Mouse (Mus musculus) 3134 (cell line): ENCODE data around the gene Nr5a2.

Source experiments
- DNase-seq: peaks from one replicate; pipeline ENCODE4 v3.0.0-alpha.2; 2011; ENCODE audit warnings: low spot score; ENCODE audit not compliant: insufficient read length; ENCODE audit errors: extremely low read depth

Gene Nr5a2

DNA sequence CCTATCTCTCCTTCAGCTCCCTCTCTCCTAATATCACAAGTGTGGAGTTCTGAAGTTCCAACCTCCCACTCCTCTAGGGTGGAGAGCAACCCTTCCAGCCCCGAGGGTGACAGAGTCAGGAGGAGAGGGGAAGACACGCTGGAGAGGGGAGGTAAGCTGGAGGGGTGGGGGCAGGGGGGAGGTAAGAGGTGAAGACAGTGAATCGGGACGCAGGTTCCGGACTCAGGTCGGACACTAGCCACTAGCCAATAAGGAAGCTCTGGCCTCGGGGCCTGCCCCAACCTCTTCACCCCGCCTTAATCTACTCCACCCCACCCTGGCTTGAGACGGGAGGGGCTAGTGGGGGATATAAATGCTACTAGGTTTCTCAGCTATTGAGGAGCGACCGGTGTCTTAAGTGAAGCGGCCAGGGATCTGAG lies 10.9 kb downstream of the Nr5a2 start:
- DNase-seq = no peak

DNA sequence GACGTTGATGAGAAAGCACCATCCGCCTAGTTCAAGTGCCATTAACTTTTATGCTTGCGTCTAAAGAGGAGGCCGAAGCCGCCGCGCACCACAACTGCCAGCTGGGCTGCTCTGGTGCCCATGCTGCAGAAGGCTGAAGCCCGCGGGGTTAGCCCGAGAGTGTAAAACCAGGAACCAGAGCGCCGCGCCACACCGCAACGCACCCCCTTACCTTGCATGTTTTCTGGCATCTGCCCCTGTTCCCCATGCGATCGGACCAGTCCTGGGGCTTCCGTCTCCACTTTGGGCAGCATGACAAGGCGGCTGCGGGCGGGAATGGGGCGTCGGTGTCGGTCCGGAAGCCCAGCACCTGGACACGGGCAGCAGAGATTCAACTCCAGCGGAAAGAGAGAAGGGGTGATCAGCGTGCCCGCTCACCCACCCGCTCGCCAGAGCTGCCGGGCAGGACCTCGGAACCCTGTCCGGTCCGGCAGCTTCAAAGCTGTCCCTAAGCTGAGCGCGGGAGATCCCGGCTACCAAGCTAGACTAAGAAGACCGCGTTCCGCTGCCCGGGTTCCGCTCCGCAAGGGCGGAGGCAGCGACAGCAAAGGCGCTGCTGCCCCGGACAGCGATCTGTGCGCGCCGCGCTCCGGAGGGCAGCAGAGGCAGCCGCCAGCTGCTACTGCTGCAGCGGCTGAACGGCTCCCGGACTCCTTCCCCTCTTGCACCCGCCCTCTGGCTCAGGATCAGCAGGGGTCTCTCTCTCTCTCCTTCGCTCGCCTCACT lies 11.6 kb downstream of the Nr5a2 start:
- peak; percentile 11 for DNase-seq

- no peak for DNase-seq
Measured at GRCm38 (mm10) chr1:136948127-136948422, 12.2 kb downstream of the Nr5a2 start.

- DNase-seq = no peak
Measured at GRCm38 (mm10) chr1:136947394-136948126, 12.7 kb downstream of the Nr5a2 start.

DNA sequence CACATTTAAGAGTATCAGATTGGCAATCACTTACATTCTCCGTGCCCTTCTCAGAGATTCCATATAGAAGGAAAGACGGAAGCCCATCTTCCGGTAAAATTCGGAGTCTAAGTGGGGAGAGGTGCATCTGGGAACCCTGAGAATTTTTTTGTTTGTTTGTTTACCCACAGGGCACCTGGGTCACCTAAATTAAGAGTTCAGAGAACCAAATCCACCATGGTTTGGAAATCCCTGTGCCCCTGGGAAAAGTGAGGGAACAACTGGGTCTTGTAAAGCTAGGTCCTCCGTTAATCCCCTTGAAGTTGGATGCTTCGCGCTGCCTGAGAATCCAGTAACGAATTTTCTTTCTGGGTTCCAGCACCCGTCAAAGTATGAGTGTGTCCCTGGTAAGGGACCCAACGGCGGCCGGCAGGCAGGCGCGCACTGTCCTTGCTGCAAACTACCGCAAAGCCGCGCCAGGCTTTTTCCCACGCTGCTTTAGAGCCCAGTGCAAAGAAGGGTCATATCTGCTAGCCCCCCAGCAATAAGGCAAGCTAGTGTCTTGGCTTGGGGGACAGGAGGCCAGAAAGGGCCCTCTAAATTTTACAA lies 13.3 kb downstream of the Nr5a2 start:
- DNase-seq = no peak

DNA sequence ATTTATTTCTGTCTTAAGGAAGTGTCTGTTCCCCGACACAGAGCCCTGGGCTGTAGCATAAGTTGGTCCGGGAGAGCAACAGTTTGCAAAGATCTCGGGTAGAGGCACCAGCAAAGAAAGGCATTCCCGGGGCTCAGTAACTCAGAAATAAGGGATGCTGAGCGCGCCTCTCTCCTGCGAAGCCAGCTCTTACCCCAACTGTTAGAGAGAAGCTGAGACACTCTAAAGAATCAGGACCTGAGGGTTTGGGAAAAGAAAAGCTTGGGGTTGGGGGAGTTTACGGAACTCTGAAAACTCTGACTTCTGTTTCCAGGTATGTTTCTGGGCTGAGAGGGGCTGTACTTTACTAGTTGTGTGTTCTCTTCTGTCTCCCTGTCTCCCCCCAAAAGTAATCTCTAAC lies 13.8 kb downstream of the Nr5a2 start:
- DNase-seq = no peak

DNA sequence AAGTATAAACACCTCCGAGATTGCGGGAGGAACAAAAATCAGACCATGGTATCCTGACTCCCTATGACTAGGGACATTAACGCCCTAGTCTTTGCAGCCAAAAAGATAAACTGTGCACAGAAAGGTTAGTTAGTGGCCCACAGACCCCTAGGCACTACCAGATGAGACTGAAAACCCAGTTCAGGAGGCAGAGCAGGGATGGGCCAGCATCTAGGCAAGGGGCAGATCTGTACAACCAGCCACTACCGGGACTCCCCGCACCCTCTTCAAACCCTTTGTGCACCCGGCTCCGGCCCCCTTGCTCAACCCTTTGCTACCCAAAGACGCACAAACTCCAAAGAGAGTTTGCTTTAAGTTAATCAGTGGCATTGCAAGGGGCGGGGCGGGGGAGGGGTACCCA lies 14.4 kb downstream of the Nr5a2 start:
- no peak for DNase-seq

DNA sequence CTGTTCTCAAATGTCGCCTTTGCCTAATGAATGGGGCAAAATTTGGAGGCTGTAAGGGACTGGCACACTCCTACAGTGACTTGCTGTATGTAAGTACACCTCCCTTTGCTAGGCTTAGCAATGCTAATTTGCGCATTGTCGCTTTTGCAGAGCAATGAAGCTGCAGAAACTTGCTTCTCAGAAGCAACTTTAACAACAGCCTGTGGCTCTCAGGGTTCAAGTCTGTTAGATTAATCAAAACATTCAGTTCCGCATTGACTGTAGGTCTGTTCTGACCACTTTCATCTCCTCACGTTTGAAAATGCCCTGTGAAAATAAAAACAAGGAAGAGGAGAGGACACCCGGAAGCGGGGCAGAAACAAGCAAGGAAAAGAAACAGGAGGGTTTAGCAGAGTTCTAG lies 14.8 kb downstream of the Nr5a2 start:
- DNase-seq = no peak

DNA sequence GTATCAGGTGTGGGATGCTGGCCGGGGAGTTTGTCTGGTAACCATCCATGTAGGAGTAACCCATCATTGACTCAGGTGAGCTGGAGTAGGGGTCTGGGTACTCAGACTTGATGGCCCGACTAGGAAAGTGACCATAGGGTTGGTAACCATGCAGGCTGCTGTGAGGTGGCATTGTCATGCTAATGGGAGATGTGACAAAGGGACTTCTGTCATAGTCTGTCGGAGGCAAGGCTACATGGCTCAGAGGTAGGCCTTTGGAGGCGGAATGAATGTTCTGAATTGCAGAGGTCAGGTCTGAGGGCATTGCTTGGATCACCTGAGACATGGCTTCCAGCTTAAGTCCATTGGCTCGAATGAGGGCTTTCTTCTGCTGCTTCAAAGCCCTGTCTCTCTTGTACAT lies 19.6 kb downstream of the Nr5a2 start:
- DNase-seq = no peak

DNA sequence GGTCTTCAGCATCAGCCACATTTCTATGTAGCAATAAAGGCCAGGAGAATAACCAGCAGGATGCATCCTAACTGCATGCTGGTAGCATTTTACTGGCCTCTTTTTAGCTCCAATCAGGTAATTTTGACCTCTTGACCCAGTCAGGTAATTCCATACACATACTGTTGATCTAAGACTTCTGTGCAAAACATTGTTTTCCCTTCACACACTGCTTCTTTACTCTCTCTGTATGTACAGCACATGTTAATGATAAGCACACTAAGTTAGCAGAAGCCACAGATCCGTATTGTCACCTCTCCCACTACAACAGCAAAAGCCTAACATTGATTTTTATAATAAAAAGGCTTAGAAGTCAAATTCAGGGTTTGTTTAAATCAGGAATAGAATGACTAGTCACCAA lies 21.0 kb downstream of the Nr5a2 start:
- no peak for DNase-seq

GRCm38 (mm10) chr1:136935960-136936324 lies 24.3 kb downstream of the Nr5a2 start:
- DNase-seq = no peak

GRCm38 (mm10) chr1:136935316-136935959 lies 24.8 kb downstream of the Nr5a2 start:
- DNase-seq = no peak

DNA sequence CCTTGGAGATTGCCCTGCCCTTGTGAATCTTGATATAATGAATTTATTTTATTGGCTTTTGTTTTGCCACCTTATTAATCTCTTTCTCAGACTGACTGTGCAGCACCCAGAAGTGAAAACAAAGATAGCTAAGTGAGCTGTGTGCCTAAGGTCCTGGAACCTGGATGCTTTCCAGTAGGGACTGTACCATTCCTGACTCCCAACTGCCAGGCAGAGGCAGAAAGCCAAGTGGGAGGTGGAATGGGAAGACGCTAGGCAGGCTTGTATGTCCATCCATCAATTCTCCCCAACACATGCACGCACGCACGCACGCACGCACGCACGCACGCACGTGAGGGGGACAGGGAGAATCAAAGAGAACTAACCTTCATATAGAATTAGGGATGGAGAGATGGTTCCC lies 26.2 kb downstream of the Nr5a2 start:
- DNase-seq = no peak

GRCm38 (mm10) chr1:136931026-136931425 lies 29.2 kb downstream of the Nr5a2 start:
- DNase-seq = no peak

DNA sequence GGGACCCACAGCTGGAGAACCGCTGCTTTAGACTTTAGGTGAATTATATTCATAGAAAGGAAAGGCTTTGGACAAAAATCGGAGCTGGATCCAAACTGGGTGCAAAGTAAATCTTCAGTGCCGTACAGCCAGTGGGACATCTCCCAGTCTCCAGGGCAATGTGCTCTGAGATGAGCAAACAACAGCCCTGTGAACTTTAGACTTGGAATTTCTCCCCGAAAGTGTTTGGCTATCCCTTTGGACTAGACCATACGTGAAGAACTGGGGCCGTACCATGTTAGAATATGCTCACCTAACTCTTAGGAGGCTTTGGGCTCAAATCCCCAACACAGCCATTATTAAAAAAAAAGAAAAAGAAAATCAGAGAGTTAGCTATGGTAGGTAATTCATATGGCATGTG lies 30.5 kb downstream of the Nr5a2 start:
- DNase-seq = no peak

DNA sequence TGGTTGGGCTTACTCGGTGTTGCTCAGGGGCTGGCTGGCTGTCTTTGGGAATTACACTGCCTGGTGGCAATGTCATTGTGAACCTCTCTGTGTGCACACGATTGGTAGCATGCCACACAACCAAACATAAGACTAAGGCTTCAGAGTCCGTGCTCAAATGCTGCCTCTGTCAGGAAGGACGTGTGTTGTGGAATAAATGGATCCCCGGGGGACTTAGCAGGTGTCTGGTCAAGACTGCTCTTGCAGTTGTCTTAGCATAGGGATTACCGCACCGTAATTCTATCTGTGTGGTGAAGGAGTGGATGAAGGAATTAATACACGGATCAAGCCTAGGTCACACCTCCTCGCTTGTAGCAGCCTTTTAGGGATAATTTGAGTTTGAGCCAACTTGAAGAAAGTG lies 32.8 kb downstream of the Nr5a2 start:
- DNase-seq = no peak

DNA sequence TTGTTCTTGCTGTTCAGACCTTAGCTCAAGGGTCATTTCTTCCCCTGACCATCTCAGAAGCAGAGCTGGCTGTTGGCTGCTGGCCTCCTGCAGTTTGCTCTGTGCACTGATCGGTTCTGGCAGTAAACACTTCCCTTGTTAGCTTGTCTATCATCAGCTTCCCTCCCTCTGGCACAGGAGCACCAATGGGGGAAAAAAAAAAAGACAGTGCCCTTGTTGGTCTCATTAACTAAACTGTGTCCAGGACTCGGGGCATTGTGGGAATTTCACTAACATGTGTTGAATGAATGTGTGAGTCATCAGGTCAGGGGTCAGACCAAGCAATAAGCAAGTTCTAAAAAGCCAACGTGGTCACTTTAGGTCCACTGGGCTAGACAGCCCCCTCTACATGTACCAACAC lies 34.2 kb downstream of the Nr5a2 start:
- DNase-seq = no peak

GRCm38 (mm10) chr1:136920089-136920488 lies 40.2 kb downstream of the Nr5a2 start:
- no peak for DNase-seq

GRCm38 (mm10) chr1:136918791-136919190 lies 41.5 kb downstream of the Nr5a2 start:
- DNase-seq = no peak

DNA sequence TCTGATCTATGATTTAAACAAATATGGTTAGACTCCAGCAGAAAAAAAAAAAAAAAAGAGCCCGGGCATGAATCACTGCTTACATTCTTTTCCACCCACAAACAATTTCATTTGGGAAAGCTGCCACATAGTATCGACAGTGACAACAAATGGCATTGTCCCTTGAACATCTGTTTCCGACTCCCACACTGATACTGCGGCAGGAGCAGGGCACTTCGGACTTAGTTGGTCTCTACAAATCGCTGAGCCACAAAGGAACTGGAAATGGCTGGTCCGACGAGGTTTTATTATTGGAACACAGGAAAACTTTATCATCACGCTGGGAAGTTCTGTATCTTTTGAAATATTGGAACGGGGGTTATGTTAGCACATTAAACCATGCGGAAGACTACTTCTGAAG lies 44.8 kb downstream of the Nr5a2 start:
- DNase-seq = no peak

GRCm38 (mm10) chr1:136911996-136912395 lies 48.3 kb downstream of the Nr5a2 start:
- DNase-seq = no peak

- DNase-seq = no peak
Measured at GRCm38 (mm10) chr1:136911594-136911860, 48.7 kb downstream of the Nr5a2 start.
